Mouse (Mus musculus): Measurements from ENCODE around the gene BC080695. TPM values are rescaled to one million over a fixed set of nuclear protein-coding genes. Genes with fewer than 3 reads are reported as not detected.

BC080695 gene
- not detected for total RNA-seq (2023)

GRCm38 (mm10) chr4:143551400-143551799, at the start of gene BC080695, which contains the start of gene Gm13057:
Gene BC080695 (plus strand): TSS chr4:143551700.
Gene Gm13057 (plus strand): TSS chr4:143551709.

GRCm38 (mm10) chr4:143511043-143511442, 40.5 kb upstream of the BC080695 start, which contains the start of gene Gm13043:
Gene Gm13043 (plus strand): TSS chr4:143511343.

GRCm38 (mm10) chr4:143535654-143536053, 15.8 kb upstream of the BC080695 start, which contains the start of gene Gm13040:
Gene Gm13040 (plus strand): TSS chr4:143535954.

GRCm38 (mm10) chr4:143614703-143615102, 63.2 kb downstream of the BC080695 start, which contains the start of gene Gm13083:
Gene Gm13083 (plus strand): TSS chr4:143615003.

Other genes with a start within 250 kb of the BC080695 start
- gene Lrrc38, start 201.9 kb upstream of the BC080695 start, total RNA-seq (2023) = not detected
- gene Pramel1, start 157.3 kb upstream of the BC080695 start, total RNA-seq (2023) = not detected
- gene Pramef8, start 139.3 kb upstream of the BC080695 start, total RNA-seq (2023) = 10 to 100 TPM; 52.8 to 60.6 TPM
- gene Oog4, start 101.4 kb upstream of the BC080695 start, total RNA-seq (2023) = not detected
- not detected for gene Gm13043, start 40.4 kb upstream of the BC080695 start, total RNA-seq (2023)
- not detected for gene Gm13040, start 15.7 kb upstream of the BC080695 start, total RNA-seq (2023)
- not detected for gene Gm13057, start within 50 bp of the BC080695 start, total RNA-seq (2023)
- not detected for gene Gm13083, start 63.3 kb downstream of the BC080695 start, total RNA-seq (2023)
- gene Gm13088, start 105.5 kb downstream of the BC080695 start, total RNA-seq (2023) = not detected
- gene Gm13089, start 151.0 kb downstream of the BC080695 start, total RNA-seq (2023) = not detected
- not detected for gene Gm13078, start 167.8 kb downstream of the BC080695 start, total RNA-seq (2023)
- not detected for gene Gm13023, start 237.7 kb downstream of the BC080695 start, total RNA-seq (2023)